Mouse (Mus musculus): ENCODE measurements at regions not wholly inside any gene's neighbourhood (a gene's known extent, or its start where the extent isn't known, plus 50 kb on each side); places are given as distances from the start of the nearest gene placed in this dataset.

DNA sequence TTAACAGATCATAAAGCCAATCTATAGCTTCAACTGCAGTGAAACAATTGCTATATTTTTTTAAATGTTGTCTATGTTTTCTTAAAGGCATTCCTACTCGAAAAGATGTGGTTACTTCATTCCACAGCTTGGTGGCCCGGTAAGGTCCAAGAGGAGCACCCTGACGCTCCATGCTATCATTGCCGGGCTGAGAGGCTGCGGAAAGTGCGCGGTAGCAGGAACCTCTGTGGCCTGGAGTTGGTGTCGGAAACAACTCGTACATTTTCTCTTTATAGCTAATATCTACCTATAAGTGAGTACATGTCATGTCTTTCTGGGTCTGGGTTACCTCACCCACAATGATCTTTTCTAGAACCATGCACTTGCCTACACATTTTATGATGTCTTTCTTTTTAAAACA, 371.2 kb upstream of the Gabra5 start:
- ATAC-seq = peak; percentile 73
